Mouse (Mus musculus) gastrocnemius, adult 8-10 months (tissue): Measurements from ENCODE around the gene F2rl1. TPM values are rescaled to one million over a fixed set of nuclear protein-coding genes. Genes with fewer than 3 reads are reported as not detected.

ENCODE experiments used
- DNase-seq, 2 experiments: peaks; one replicate each; pipeline ENCODE4 v3.0.0; 2022; ENCODE audit warnings: low spot score in 2 of 2
- total RNA-seq, 4 experiments: library from RNA; stranded (reverse); gene quantifications; 2 replicates each; pipeline ENCODE4 v1.2.4; 2022

Gene F2rl1
- total RNA-seq = under 1 TPM; 0.13 to 0.99 (median 0.24) TPM

DNA sequence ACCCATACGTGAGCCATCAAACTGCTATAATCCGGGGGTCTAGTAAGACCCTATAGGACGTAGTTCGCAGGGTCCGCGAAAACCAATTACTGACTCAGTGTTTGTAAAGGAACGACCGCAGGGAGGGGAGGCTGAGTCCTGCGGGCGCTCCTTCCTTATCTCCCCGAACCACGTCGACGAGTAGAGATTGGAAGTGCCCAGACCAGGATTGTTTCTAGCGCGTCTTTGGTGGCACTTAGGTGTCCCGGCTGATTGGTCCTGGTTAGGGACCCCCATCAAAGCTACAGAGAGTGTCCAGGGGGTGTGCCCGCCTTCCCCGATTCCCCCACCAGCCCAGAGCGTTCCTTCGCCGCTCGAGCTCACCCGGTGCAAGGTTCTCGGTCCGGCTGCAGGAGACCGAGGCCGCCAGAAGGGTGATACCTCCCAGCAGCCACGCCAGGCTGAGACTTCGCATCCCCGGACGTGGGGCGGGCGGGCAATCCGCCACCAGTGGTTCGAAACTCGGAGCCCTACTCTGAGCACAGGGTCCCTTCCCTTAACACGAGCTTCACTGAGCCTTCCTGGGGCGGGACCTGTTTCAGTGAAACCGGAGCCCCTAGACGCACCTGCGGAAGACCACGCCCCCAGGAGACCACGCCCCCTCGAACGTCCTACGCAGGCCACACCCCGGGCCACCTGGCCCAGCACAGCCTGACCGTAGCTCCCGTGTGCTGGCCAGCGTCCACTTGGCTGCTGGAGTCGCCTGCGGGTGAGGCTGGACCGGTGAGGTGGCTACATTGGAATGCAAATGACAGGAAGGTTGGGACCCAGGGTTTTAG, at the start of gene F2rl1:
TSS of gene F2rl1 (minus strand) at position 554 of the 818 bp plus-strand sequence.
- DNase-seq = peak in 1 of 2 experiments; percentile 6

DNA sequence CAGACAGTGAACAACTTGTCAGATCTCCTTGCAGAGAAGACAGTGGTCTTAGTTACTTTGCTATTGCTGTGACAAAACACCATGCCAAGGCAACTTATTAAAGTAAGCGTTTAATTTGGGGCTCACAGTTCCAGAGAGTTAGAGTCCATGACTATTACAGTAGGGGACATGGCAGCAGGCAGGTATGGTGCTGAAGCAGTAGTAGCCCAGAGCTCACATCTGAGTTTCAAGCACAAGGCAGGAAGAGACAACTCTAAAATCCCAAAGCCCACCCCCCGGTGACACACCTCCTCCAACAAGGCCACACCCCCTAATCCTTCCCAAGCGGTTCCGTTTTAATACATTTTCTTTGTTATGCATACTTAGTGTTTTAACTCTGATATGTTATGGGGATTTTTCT, 45.9 kb upstream of the F2rl1 start:
- DNase-seq = no peak

DNA sequence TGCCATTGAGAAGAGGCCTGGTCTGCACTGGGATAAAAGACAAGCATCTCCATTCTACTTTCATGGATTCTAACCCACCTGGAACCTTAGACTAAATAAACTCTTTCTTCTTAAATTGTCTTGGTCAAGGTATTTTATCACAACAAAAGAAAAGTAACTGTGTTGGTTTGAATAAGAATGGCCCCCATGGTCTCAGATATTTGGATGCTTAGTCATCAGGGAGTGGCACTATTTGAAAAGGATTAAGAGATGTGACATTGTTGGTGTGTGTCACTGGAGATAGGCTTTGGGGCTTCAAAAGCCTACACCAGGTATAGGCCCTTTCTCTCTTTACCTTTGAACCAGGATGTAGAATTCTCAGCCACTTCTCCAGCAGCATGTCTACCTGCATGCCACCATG, 44.3 kb upstream of the F2rl1 start:
- DNase-seq = no peak

DNA sequence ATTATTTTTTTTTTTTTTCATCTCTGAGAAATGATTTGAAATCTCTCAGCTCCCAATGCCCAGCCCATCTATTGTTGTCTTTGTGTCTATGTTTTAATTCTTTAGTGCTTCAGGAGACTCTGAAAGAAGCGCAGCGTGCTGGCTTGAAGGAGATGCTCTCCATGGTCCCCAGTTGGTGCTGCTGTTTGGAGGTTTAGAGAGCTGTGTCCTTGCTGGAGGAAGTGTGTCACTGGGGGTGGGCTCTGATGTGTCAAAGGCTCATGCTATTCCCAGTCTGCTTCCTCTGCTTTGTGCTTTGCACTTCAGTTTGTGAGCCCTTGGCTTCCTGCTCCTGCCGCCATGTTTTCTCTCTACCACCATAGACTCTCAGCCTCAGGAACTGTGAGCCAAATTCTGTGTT, 43.3 kb upstream of the F2rl1 start:
- no peak for DNase-seq

DNA sequence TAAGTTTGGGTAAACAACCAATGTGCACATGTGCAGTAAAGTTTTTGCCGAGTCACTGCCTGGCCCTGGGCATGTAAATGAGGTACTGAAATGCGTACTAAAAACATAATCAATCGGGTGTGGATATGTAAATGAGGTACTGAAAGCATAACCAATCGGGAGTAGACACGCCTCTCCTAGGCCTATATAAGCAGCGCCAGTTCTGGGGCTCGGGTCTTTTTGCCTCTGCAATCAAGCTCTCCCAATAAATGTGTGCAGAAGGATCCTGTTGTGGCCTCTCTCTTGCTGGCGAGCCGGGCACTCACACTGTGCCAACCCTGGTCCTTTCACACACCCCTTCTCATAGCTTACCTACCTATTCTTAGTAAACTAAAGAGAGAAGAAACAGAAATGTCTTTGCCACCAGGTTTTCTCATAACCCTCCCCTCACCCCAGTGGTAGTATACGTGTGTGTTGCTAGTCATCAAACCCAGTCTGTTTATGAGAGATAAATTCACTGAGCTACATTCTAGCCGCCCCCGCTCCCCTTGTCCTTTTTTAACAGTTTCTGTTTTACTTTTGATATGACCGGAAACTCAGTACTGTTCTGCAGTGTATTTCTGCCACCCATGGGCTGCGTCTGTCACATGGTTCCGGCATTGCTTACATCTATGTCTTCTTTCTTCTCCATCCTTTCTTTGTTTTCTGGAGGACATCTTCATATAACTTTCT, 42.0 kb upstream of the F2rl1 start:
- no peak for DNase-seq

DNA sequence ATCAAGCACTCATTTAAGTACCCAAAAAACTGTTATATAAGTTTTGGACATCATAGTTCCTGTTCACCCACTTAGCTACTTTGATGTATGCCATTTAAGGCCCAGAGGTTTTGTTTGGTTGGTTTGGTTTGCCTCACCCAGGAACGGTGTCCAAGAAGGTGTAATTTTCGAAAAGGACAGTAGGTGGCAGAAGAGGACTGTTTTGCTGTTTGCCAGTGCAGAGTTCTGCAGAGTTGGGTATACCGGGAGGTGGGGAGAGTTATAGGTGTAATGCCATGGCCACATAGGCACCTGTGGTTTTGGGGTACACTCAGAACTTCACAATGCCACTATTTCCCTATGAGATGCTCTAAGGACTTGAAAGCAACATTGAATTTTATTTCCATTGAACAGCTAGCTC, 38.7 kb upstream of the F2rl1 start:
- DNase-seq = peak; percentile 28 to 47

DNA sequence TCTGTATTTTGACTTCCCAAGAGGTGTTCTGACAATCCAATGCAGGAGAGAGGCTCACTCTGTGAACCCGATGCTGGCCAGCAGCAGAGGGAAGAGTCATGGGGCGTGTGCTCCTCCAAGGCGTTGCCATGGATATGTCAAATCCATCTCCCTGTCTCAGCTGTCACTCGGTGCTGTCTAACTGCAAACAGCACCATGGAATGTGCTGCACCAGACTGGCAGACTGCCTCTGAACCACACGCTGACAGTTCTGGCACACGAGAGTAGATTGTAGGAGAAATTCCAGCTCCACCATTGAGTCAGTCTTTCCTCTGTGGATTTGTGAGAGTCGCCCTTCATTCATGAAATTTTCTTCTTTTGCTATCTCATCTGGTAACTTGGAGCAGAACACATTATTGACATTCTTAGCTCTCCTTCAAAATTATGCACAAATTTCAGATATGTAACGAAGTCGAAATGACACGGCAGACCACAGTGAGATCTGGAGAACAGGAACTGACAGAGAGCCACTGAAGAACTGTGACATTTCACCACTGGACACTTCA, 38.1 kb upstream of the F2rl1 start:
- DNase-seq = no peak

DNA sequence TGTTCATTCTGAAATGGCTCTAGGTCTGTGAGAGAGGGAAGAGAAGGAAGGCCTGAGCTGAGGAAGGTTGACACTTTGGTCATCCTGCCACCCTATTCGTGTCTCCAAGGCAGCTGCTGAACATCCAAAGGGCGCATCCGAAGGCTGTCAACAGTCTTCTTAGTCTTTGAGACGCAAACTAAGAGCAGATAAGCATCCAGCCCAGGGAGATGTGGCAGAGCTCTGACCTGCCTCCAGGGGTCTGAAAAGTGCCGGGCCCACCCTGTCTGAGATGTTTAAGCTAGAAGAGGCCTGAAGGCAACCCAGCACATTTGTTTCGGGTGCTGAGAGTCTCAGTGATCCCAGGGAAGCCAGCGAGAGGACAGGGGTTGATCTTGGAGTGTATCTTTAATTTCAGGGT, 32.3 kb upstream of the F2rl1 start:
- no peak for DNase-seq

DNA sequence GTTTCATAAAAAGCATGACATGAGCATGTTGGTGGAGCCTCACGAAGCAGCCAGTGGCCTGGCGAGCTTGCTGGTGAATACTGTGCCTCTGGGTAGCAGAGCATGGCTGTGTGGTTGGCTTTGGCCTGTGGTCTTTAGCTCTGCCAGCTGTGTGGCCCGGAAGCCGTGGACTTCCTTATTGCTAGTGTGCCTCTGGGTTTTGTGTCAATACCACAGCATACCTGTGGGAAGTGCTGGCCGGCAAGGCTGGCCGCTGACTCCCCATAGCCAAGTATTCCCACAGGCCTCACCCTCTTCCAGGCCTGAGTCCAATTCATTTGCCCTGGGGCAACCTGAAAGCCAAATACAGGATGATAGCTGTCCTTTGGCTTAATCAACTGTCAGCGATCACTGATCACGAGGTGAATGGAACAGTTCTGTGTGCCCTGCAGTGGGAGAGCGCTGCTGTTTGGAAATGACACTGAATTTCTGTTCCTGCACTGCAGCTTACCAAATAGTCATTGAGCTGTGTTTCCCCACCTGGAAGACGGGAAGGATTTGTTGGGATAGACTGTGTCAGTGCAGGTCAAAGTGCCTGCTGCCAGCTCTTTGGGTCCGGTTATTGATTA, 29.0 kb upstream of the F2rl1 start:
- no peak for DNase-seq

DNA sequence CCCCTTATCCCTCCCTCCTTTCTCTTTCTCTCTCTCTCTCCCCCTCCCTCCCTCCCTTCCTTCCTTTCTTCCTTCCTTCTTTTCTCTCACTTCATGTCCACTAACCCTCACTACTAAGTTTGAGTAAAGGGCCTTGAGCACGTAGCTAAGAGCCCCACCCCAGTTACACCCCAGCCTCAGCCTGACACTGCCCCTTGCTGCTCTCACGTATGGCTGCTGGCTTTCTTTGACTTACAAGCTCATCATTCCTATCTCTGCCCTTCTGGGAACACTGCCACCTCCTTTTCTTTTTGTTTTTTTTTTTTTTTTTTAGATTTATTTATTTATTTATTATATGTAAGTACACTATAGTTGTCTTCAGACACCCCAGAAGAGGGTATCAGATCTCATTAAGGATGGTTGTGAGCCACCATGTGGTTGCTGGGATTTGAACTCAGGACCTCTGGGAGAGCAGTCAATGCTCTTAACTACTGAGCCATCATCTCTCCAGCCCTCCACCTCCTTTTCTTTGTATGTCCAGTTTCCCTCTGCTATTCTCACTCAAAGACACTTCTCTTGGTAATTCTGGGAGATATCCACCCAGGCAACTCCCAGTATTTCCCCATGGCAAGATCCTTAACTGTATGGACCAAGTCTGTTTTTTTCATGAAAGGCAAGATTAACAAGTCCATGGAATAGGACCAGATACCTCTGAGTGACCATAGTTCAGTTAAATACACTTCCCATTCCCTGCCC, 25.8 kb upstream of the F2rl1 start:
- DNase-seq = no peak

DNA sequence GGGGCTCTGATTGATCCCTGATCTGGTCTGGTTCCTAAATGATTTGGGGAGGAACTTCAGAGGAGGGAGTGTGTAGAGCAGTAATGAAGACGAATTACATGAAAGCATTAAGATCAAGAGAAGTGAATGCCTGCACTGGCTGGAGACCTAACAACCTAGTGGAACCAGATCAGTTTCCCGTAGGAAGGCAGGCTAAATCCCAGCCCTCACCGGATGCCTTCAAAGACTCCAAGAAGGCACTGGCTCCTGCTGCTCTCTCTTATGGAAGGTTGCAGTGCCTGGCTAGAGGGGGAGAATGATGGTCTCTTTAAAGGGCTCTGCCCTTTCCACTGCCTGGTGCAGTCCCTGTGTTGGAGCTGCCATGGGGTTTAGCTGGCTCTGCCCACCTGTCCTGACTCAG, 24.4 kb upstream of the F2rl1 start:
- DNase-seq = no peak

DNA sequence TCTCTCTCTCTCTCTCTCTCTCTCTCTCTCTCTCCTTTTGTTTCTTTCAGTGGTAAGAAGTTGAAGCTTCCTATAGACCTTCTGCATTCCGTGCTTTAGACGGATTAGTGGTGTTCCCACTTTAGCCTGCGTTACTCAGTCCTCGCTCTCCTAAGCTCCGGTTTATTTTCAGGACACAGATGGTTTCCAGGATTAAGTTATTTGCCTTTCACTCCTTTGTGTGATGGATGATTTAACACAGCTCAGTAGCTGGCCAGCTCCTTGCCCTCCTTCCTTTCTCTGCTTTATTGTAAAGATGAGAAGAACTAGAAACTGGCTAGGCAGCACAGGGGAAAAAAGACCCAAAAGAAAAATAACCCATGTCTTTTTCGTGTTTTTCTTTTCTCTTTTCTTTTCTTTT, 23.8 kb upstream of the F2rl1 start:
- no peak for DNase-seq

DNA sequence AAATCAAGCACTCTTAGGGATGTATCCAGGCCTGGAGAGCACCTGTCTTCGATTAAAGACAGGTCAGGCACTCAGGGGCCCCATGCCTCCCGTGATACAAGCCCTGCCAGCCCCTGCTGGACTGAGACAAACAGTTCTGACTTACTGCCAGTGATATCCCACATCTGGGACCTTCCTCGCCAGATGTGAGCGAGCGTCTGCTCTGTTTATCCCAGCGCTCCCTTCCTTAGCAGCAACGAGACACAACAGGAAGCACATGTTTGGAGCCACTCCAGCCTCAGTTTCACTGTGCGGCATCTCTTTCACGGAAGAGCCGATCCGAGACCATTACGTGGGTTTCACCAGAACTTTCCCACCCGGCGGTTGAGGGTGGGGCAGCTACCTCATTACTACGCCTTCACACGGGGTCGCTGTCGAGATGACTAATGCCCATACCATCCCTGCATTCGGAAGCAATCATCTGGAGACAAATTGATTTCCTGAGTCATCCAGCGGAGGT, 23.3 kb upstream of the F2rl1 start:
- DNase-seq = peak; percentile 25 to 50

DNA sequence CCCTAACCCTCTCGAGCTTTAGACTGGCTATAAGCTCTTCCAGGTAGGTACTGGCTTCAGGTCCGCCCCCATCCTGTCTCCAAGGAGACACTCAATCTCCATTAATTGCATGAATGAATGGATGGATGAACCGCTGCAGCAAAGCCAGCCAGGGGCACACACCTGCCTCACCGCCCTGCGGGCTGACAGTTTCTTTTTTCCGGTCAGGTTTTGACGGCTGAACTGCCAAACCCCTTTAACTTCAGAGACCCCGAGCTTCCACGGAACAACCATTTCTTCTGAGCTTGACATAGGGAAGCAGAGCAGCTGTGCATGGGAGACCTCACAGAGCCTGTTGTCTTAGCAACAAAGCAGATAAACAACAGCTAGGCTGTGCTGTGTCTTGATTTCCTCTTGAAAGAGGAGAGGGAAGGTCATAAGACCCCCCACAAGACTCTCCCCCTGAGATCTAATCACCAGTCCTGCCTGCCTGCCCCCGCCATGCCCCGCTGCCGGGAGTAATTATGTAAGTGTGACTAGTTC, 22.1 kb upstream of the F2rl1 start:
- no peak for DNase-seq

DNA sequence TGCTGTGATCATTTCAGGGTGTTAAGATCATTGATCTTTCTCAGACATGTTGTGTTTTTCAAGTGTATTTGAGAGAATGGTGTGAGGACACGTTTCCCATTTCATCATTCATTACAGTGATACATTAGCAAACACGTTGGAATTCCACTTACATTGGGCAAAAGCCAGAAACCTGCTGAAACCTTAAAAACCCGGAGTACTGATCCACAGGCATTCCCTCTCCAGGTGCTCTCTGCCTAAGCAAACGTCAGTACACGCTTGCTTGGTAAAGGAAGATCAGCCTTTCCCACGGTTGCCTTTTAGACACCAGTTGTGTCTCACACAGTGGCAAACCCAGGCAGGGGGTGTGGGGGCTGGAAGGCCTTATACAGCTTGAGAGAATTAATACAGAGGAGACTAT, 21.2 kb upstream of the F2rl1 start:
- no peak for DNase-seq

DNA sequence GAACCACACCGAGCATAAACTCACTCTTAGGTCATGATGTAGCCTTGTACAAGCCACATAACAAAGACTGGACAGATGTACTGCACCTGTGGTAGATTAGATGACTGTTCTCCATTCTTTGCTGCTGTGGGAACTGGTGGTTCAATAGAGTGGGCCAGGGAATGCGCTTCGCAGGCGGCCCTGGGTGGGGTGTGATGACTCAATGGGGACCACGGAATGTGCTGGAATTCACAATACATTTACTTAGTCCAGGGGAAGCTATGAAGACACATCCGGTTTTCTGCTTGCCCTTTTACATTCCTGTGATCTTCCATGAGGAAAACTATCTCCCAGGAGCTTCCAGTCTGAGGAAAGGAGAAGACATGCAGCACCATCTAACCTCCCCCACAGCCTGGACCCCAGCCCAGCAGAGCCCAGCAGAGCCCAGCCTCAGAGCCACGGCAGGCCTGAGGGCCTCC, 20.7 kb upstream of the F2rl1 start:
- no peak for DNase-seq

DNA sequence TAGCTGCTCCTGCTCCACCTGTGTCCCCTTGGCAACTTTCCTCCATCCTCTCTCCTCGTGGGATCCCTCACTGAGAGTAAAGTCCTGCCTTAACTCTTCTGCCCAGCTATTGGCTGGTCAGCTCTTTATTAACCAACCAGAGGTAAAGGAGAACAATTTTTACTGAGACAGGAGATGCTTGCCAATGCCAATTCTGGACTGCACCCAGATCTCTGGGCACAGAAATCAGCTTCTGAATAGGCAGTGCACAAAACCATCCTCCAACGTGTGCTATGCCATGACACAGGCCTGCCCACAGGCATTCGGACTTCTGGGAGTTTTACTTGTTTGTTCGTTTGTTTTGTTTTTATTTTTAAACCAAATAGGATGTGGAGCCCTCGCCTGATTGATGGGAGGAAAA, 13.0 kb upstream of the F2rl1 start:
- no peak for DNase-seq

DNA sequence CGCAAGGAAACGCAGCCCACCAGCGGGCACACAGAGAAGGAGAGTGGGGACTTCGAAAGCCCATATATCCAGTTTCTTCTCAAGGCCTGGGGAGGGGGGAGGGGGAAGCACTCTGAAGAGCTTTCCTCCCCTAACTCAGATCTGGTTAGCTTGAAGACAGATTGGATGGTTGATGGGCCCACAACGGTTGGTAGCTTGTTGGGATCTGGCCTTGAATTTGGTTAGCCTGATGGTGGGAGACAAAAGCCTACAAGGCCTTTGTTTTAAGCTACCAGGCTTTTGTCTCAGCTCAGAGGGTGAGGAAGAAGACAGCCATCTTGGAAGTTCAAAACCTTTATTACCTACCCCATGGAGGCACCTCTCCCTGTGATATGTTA, 11.1 kb upstream of the F2rl1 start:
- DNase-seq = no peak

DNA sequence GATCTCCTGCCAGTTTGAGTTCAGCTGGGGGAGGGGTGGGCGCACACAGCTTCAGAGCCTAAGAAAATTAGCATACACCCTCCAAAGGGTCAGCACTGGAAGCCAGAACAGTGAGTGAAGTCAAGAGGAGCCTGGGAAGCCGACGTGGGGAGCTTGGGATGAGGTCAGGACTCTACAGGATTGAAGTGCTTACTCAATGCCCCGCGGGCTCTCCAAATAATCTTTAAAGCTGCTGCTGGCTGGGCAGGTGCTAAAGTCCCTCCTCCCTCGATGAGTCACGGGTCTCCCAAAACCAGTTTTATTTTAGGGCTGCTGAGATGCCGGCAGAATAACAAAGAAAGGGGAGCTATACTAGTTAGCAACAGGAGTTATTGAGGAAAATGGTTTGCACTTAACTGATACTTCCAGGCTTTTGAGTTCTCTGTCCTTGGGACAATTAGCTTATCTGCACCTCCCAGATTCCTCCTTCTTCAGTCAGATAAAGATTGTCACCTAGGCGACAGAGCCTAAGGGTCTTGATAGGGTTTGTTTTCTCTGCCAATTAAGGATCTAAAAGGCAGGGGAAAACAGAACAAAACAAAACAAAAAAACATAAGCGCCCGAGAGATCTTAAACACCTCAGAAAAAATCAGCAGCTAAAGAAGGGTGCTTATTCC, 10.6 kb upstream of the F2rl1 start:
- DNase-seq = no peak

DNA sequence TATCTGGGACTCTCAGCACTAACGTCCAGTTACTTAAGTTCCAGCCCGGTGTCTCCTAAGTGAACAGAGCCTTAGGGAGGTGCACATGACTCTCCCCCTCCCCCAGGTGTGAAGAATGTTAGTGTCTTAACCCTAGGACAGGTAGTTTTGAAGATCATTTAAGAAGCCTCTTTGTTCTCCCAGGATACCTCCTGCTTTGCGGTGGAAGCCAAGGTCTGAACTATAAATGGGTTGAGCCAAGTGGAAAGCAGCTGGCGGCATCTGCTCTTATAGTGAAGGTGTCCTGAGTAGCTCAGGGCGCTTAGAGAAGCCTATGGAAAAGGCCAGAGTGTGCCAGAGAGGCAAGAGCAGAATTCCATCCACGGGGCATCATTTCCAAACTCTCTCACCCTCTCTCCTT, 10.0 kb upstream of the F2rl1 start:
- no peak for DNase-seq

DNA sequence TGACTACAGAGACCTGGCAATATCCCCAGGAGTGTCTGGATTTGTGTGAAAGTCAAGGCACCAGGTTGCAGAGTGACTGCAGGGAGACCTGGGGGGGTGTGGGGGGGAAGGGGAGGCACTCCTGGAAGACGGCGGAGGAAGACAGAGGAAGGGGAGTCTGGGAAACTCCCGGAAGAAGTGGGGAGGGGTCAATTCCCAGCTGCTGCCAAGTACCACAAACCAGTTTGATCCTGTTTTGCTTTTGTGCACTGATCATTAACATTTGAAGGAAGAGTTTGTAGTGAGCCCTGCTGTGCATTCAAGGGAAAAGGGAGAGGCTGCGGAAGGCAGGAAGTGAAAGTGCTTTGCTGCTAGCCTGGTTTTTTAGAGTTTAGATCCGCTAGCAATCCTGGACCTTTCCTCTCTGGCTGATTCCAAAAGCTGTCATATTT, 9.1 kb upstream of the F2rl1 start:
- no peak for DNase-seq
